Mouse (Mus musculus): Measurements from ENCODE around the gene Zbtb9.

GRCm38 (mm10) chr17:26998283-26998682, 25.3 kb downstream of the Zbtb9 start:
- no peak for TF ChIP-seq POLR2A (IDR thresholded peaks at IDR 0.05; ENCODE audit: borderline replicate concordance, low read depth, low read length)
- no peak for TF ChIP-seq CTCF (IDR thresholded peaks at IDR 0.05; ENCODE audit: low read depth, low read length)
